Mouse (Mus musculus) CD4-positive, CD25-positive, alpha-beta regulatory T cell (primary cell): ENCODE results near the gene Ip6k2. TPM values are rescaled to one million over a fixed set of nuclear protein-coding genes. Genes with fewer than 3 reads are reported as not detected.

Experiments used
- polyA plus RNA-seq: library from polyadenylated mRNA; unstranded; fragments of 100-300 nt; shearing (Covaris generic); gene quantifications from one replicate; pipeline ENCODE4 v1.2.1, GENCODE M21; 2017

The Ip6k2 gene
- polyA plus RNA-seq = 17.6 TPM

DNA sequence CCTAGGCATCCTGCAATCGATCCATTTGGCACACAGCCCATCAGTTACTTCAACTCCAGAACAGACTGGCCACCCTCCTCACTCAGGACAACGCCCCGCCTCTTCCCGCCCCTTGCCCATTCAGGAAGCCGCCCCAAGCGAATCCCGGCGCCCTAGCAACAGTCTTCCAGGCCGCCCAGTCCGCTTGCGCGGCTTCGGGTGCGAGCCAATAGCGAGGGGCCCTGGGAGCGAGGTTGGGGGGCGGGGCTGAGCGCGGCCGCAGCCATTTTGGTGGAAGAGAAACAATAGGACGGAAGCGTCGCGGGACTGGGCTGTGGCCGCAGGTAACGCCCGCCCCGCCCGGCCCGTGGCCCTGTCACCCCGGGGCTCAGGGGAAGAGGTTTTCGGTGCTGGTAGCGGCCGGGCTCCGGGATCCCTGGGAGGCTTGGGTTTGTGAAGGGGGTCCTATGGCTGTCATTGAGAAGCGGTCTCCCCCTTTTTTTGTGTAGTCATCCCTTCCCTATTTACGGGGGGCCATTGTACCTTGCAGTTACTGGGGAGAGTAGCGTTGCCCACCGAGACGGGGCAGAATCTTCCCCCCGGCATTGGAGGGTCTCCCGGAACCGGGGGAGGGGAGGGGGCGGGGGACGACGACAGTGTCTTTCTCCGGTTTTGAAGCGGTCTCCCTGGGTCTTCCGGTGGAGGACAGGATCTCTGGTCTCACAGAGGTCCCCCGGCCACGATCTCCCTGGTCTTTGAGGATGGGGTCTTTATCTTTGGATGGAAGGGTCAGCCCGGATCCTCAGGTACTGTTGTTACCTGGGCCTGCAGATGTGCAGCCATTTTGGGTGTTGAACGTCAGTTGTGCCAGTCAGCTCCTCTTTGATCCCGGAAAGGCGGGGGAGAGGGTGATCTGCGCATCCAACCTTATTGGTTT is at the start of gene Ip6k2:
Gene Ip6k2 (plus strand): TSS at position 249 of the 916 bp plus-strand sequence.

GRCm38 (mm10) chr9:108808163-108808665 is 24.6 kb downstream of the Ip6k2 start, which contains the start of gene Nckipsd:
TSS of gene Nckipsd (plus strand) at chr9:108808368.

GRCm38 (mm10) chr9:108825820-108826699 is 42.5 kb downstream of the Ip6k2 start, which contains the start of gene Celsr3:
TSS of gene Celsr3 (plus strand) at chr9:108826320.

GRCm38 (mm10) chr9:108852976-108853375 is 69.4 kb downstream of the Ip6k2 start, which contains the start of gene Slc26a6:
TSS of gene Slc26a6 (plus strand) at chr9:108853283.

Other genes with a start within 250 kb of the Ip6k2 start
- gene Impdh2, start 223.5 kb upstream of the Ip6k2 start, polyA plus RNA-seq = 85.3 TPM
- 69.2 TPM for gene Ndufaf3, start 216.4 kb upstream of the Ip6k2 start, polyA plus RNA-seq
- 122 TPM for gene Dalrd3, start 213.9 kb upstream of the Ip6k2 start, polyA plus RNA-seq
- 84.4 TPM for gene Wdr6, start 205.1 kb upstream of the Ip6k2 start, polyA plus RNA-seq
- 16.1 TPM for gene P4htm, start 186.1 kb upstream of the Ip6k2 start, polyA plus RNA-seq
- 91.3 TPM for gene Arih2, start 134.4 kb upstream of the Ip6k2 start, polyA plus RNA-seq
- 53.7 TPM for gene Slc25a20, start 121.7 kb upstream of the Ip6k2 start, polyA plus RNA-seq
- 11.2 TPM for gene Prkar2a, start 94.5 kb upstream of the Ip6k2 start, polyA plus RNA-seq
- gene Nckipsd, start 24.6 kb downstream of the Ip6k2 start, polyA plus RNA-seq = 16.4 TPM
- gene Celsr3, start 42.5 kb downstream of the Ip6k2 start, polyA plus RNA-seq = 0.01 TPM
- gene Slc26a6, start 69.5 kb downstream of the Ip6k2 start, polyA plus RNA-seq = 19.4 TPM
- not detected for gene Tmem89, start 130.8 kb downstream of the Ip6k2 start, polyA plus RNA-seq
- gene Uqcrc1, start 152.8 kb downstream of the Ip6k2 start, polyA plus RNA-seq = 354 TPM
- 0.14 TPM for gene Col7a1, start 169.8 kb downstream of the Ip6k2 start, polyA plus RNA-seq
- not detected for gene Ucn2, start 202.2 kb downstream of the Ip6k2 start, polyA plus RNA-seq
- gene Pfkfb4, start 208.0 kb downstream of the Ip6k2 start, polyA plus RNA-seq = 4.9 TPM